Mouse (Mus musculus): ENCODE results near the gene Necab3. TPM values are rescaled to one million over a fixed set of nuclear protein-coding genes. Genes with fewer than 3 reads are reported as not detected.
A peak's percentile ranks its signal among the peaks of the same experiment; 100 is the strongest.

Gene Necab3
- total and polyA plus RNA-seq, 2 experiments from 2014 or later = 2.0 to 3.9 TPM

GRCm38 (mm10) chr2:154557184-154557832 is 1.4 kb downstream of the Necab3 start:
- Histone ChIP-seq H3K9ac (replicated peaks; ENCODE audit: low read depth, low read length) (no peak overlapping the region), H3K27me3 (ENCODE audit: control insufficient read depth, insufficient read depth, low read length) (no peaks in the 10 kb centered on the region; the same call in 1 of the 2 replicates), H3K4me3 (ENCODE audit: low read depth, low read length) (no peak overlapping the region), H3K4me1 (ENCODE audit: control insufficient read depth, insufficient read depth) (peaks cover 17% of the 10 kb centered on the region; the same call in 1 of the 2 replicates), H3K9me3 (replicated peaks; ENCODE audit: control insufficient read depth, low read length) (no peaks in the 10 kb centered on the region), H3K27ac (ENCODE audit: low read depth) (no peak overlapping the region), H3K36me3 (replicated peaks; ENCODE audit: control insufficient read depth, insufficient read depth, low read length) (no peaks in the 10 kb centered on the region), H3K4me2 (ENCODE audit: low read depth, low read length) (no peak overlapping the region)
- WGBS = 48% methylated on average over 5 of the region's 5 CpGs
- no peak for TF ChIP-seq EP300 (IDR thresholded peaks at IDR 0.05; ENCODE audit: low read depth)
- no peak for TF ChIP-seq CTCF (IDR thresholded peaks at IDR 0.05; ENCODE audit: low read depth)
- no peak for DNase-seq (ENCODE audit: low spot score)
- no peak for ATAC-seq (ENCODE audit: insufficient read depth, low read depth)

GRCm38 (mm10) chr2:154555235-154555634 is 3.5 kb downstream of the Necab3 start:
- ATAC-seq (ENCODE audit: insufficient read depth, low read depth) = no peak
- no peak overlapping the region for H3K9ac ChIP-seq (replicated peaks; ENCODE audit: low read depth, low read length)
- H3K4me1 ChIP-seq (ENCODE audit: control insufficient read depth, insufficient read depth) = peaks cover 21% of the 10 kb centered on the region; the same call in 1 of the 2 replicates
- H3K4me2 ChIP-seq (ENCODE audit: low read depth, low read length) = no peak overlapping the region
- 74% methylated on average over 6 of the region's 6 CpGs for WGBS
- H3K27me3 ChIP-seq (ENCODE audit: control insufficient read depth, insufficient read depth, low read length) = peaks cover 14% of the 10 kb centered on the region
- DNase-seq (ENCODE audit: low spot score) = no peak
- H3K9me3 ChIP-seq (replicated peaks; ENCODE audit: control insufficient read depth, low read length) = no peaks in the 10 kb centered on the region
- H3K4me3 ChIP-seq (ENCODE audit: low read depth, low read length) = no peak overlapping the region
- no peak overlapping the region for H3K27ac ChIP-seq (ENCODE audit: low read depth)
- H3K36me3 ChIP-seq (replicated peaks; ENCODE audit: control insufficient read depth, insufficient read depth, low read length) = no peaks in the 10 kb centered on the region
- no peak for TF ChIP-seq CTCF (IDR thresholded peaks at IDR 0.05; ENCODE audit: low read depth)
- no peak for TF ChIP-seq EP300 (IDR thresholded peaks at IDR 0.05; ENCODE audit: low read depth)

- H3K36me3 ChIP-seq (replicated peaks; ENCODE audit: control insufficient read depth, insufficient read depth, low read length) = no peaks in the 10 kb centered on the region
- H3K27me3 ChIP-seq (ENCODE audit: control insufficient read depth, insufficient read depth, low read length) = peaks cover 20% of the 10 kb centered on the region
- WGBS = 14% methylated on average over 27 of the region's 27 CpGs
Measured at GRCm38 (mm10) chr2:154552424-154552907, 6.2 kb downstream of the Necab3 start.

GRCm38 (mm10) chr2:154551927-154552326 is 6.8 kb downstream of the Necab3 start:
- H3K27ac ChIP-seq (ENCODE audit: low read depth) = no peak overlapping the region
- H3K4me1 ChIP-seq (ENCODE audit: control insufficient read depth, insufficient read depth) = peaks cover 20% of the 10 kb centered on the region
- TF ChIP-seq EP300 (IDR thresholded peaks at IDR 0.05; ENCODE audit: low read depth) = no peak
- TF ChIP-seq CTCF (IDR thresholded peaks at IDR 0.05; ENCODE audit: low read depth) = no peak
- no peaks in the 10 kb centered on the region for H3K36me3 ChIP-seq (replicated peaks; ENCODE audit: control insufficient read depth, insufficient read depth, low read length)
- no peaks in the 10 kb centered on the region for H3K9me3 ChIP-seq (replicated peaks; ENCODE audit: control insufficient read depth, low read length)
- ATAC-seq (ENCODE audit: insufficient read depth, low read depth) = 0 out of 2 replicates have a peak, but pooled peaks have one; percentile 0
- WGBS = 32% methylated on average over 21 of the region's 21 CpGs
- peaks cover 20% of the 10 kb centered on the region for H3K27me3 ChIP-seq (ENCODE audit: control insufficient read depth, insufficient read depth, low read length)
- 0 out of 2 replicates have a peak overlapping the region, but pooled peaks have one; percentile 27 for H3K9ac ChIP-seq (replicated peaks; ENCODE audit: low read depth, low read length)
- peak overlapping the region; percentile 34; the same call in 1 of the 2 replicates for H3K4me3 ChIP-seq (ENCODE audit: low read depth, low read length)
- DNase-seq (ENCODE audit: low spot score) = no peak
- H3K4me2 ChIP-seq (ENCODE audit: low read depth, low read length) = peak overlapping the region; percentile 57

More at GRCm38 (mm10) chr2:154552424-154552907, 6.2 kb downstream of the Necab3 start:
- no peak overlapping the region for H3K27ac ChIP-seq (ENCODE audit: low read depth)
- peak overlapping the region; percentile 34 for H3K4me3 ChIP-seq (ENCODE audit: low read depth, low read length)
- peaks cover 20% of the 10 kb centered on the region for H3K4me1 ChIP-seq (ENCODE audit: control insufficient read depth, insufficient read depth)
- TF ChIP-seq EP300 (IDR thresholded peaks at IDR 0.05; ENCODE audit: low read depth) = no peak
- peak; percentile 56 for TF ChIP-seq CTCF (IDR thresholded peaks at IDR 0.05; ENCODE audit: low read depth)
- peak overlapping the region; percentile 57 for H3K4me2 ChIP-seq (ENCODE audit: low read depth, low read length)
- H3K9ac ChIP-seq (replicated peaks; ENCODE audit: low read depth, low read length) = 0 out of 2 replicates have a peak overlapping the region, but pooled peaks have one; percentile 27
- no peaks in the 10 kb centered on the region for H3K9me3 ChIP-seq (replicated peaks; ENCODE audit: control insufficient read depth, low read length)
- DNase-seq (ENCODE audit: low spot score) (peak; percentile 52), ATAC-seq (ENCODE audit: insufficient read depth, low read depth) (peak; percentile 67)

- DNase-seq (ENCODE audit: low spot score) (no peak), ATAC-seq (ENCODE audit: insufficient read depth, low read depth) (no peak)
- Histone ChIP-seq H3K9me3 (replicated peaks; ENCODE audit: control insufficient read depth, low read length) (no peaks in the 10 kb centered on the region), H3K27me3 (ENCODE audit: control insufficient read depth, insufficient read depth, low read length) (peaks cover 20% of the 10 kb centered on the region), H3K4me3 (ENCODE audit: low read depth, low read length) (peak within 1 kb of the TSS; percentile 34), H3K4me1 (ENCODE audit: control insufficient read depth, insufficient read depth) (peaks cover 20% of the 10 kb centered on the region), H3K27ac (ENCODE audit: low read depth) (no peak within 1 kb of the TSS), H3K9ac (replicated peaks; ENCODE audit: low read depth, low read length) (0 out of 2 replicates have a peak within 1 kb of the TSS, but pooled peaks have one; percentile 27), H3K36me3 (replicated peaks; ENCODE audit: control insufficient read depth, insufficient read depth, low read length) (no peaks in the 10 kb centered on the region), H3K4me2 (ENCODE audit: low read depth, low read length) (peak within 1 kb of the TSS; percentile 57)
- TF ChIP-seq CTCF (IDR thresholded peaks at IDR 0.05; ENCODE audit: low read depth) (no peak), EP300 (IDR thresholded peaks at IDR 0.05; ENCODE audit: low read depth) (no peak)
- 80% methylated on average over 4 of the region's 4 CpGs for WGBS
Measured at GRCm38 (mm10) chr2:154551476-154551875, 7.2 kb downstream of the Necab3 start, which contains the start of gene Actl10. Gene Actl10, plus strand, starts transcription at chr2:154551776.
